Mouse (Mus musculus): Measurements from ENCODE around the gene Hist1h2bf. TPM values are rescaled to one million over a fixed set of nuclear protein-coding genes. Genes with fewer than 3 reads are reported as not detected.

Gene Hist1h2bf
- polyA plus RNA-seq (2015; fragmentation: Nextera tagmentation; extraction: Ambion mirVana): 0.65 TPM in 1 of 2 replicates, not detected in the other

GRCm38 (mm10) chr13:23573898-23574524 lies at the start of gene Hist1h2bf, which contains the start of gene Hist1h2ad:
Hist1h2bf (minus strand) TSS chr13:23574196.
Hist1h2ad (plus strand) TSS chr13:23574381.

GRCm38 (mm10) chr13:23622175-23622671 lies 48.2 kb upstream of the Hist1h2bf start, which contains the start of gene Hist1h1e:
Hist1h1e (minus strand) TSS chr13:23622558.

GRCm38 (mm10) chr13:23620733-23621531 lies 46.9 kb upstream of the Hist1h2bf start, which contains the start of gene Hist1h2be:
Hist1h2be (minus strand) TSS chr13:23621124.

GRCm38 (mm10) chr13:23581408-23582218 lies 7.6 kb upstream of the Hist1h2bf start, which contains the start of gene Hist1h4d:
Hist1h4d (plus strand) TSS chr13:23581598.

GRCm38 (mm10) chr13:23575271-23575851 lies 1.4 kb upstream of the Hist1h2bf start, which contains the start of gene Hist1h3d:
Hist1h3d (plus strand) TSS chr13:23575763.

GRCm38 (mm10) chr13:23571022-23571503 lies 2.9 kb downstream of the Hist1h2bf start, which contains the start of the genes Hist1h2ae and Hist1h2bg:
Hist1h2ae (minus strand) TSS chr13:23571220.
Hist1h2bg (plus strand) TSS chr13:23571396.

GRCm38 (mm10) chr13:23561883-23562659 lies 11.9 kb downstream of the Hist1h2bf start, which contains the start of gene Hist1h3e:
Hist1h3e (minus strand) TSS chr13:23562369.

GRCm38 (mm10) chr13:23552962-23553361 lies 21.0 kb downstream of the Hist1h2bf start, which contains the start of gene Hist1h1d:
Hist1h1d (plus strand) TSS chr13:23553262.

GRCm38 (mm10) chr13:23551146-23551834 lies 22.7 kb downstream of the Hist1h2bf start, which contains the start of gene Hist1h4f:
Hist1h4f (minus strand) TSS chr13:23551648.

GRCm38 (mm10) chr13:23543965-23544786 lies 29.8 kb downstream of the Hist1h2bf start, which contains the start of gene Hist1h3f:
Hist1h3f (plus strand) TSS chr13:23544052.

GRCm38 (mm10) chr13:23542999-23543607 lies 30.9 kb downstream of the Hist1h2bf start, which contains the start of gene Hist1h2bh:
Hist1h2bh (minus strand) TSS chr13:23543392.

GRCm38 (mm10) chr13:23535137-23536075 lies 38.6 kb downstream of the Hist1h2bf start, which contains the start of gene Hist1h3g:
Hist1h3g (plus strand) TSS chr13:23535422.

GRCm38 (mm10) chr13:23533560-23534367 lies 40.2 kb downstream of the Hist1h2bf start, which contains the start of gene Hist1h2af:
Hist1h2af (plus strand) TSS chr13:23533906.

GRCm38 (mm10) chr13:23530901-23531875 lies 42.8 kb downstream of the Hist1h2bf start, which contains the start of gene Hist1h4h:
Hist1h4h (plus strand) TSS chr13:23531050.

